8 mouse cellular contexts compared by ENCODE assay signal in the genomic region with DNA sequence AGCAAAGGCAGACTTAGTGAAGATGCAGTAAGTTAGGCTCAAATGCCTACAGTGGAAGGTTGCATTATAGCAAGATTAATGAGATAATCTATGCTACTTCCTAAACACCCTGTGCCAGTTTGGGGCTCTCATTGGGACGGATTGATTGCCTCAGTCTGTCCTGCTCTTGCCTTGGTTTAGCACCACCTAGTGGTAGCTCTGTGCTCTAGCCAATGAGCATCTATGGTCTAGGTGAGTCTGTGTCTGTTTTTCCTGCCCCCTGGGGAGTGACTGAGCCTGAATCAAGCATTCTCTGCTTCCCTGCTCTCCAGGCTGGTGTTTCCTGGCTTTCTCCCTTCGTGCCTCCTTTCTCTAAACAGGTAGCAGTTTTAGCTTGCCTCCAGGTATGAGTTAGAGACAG. TPM values are rescaled to one million over a fixed set of nuclear protein-coding genes. Genes with fewer than 3 reads are reported as not detected.
A peak's percentile ranks its signal among the peaks of the same experiment; 100 is the strongest.
DNase-seq lines count a peak whose midpoint lies in the region; ATAC-seq lines count a peak whose summit lies in the region.

No protein-coding gene starts in this region.

- 5% methylated on average over 2 of the region's 2 CpGs for WGBS in embryonic facial prominence, embryonic 11.5 days
- WGBS in stomach, embryonic 15.5 days, result 26% methylated on average over 2 of the region's 2 CpGs

- H3K27me3 ChIP-seq in embryonic facial prominence, embryonic 11.5 days (ENCODE audit: control insufficient read depth, insufficient read depth, low read length), result no peaks in the 10 kb centered on the region
- H3K27me3 ChIP-seq in stomach, embryonic 15.5 days (replicated peaks), result no peaks in the 10 kb centered on the region

- H3K4me1 ChIP-seq in embryonic facial prominence, embryonic 11.5 days (ENCODE audit: control insufficient read depth, insufficient read depth, low read length), result no peaks in the 10 kb centered on the region
- H3K4me1 ChIP-seq in stomach, embryonic 15.5 days, result peaks cover 13% of the 10 kb centered on the region; the same call in 1 of the 2 replicates

- peak; percentile 66 for ATAC-seq in frontal cortex, adult (ENCODE audit: low TSS enrichment)
- no peak for ATAC-seq in embryonic facial prominence, embryonic 11.5 days (replicated peaks; ENCODE audit: insufficient number of reproducible peaks, low FRiP score, low TSS enrichment, low read depth)
- peak; percentile 90 for ATAC-seq in megakaryocyte-erythroid progenitor cell, adult 5-6 weeks (replicated peaks; ENCODE audit: low FRiP score, low TSS enrichment, poor library complexity, severe bottlenecking)
- peak; percentile 63; the same call in 1 of the 2 replicates for ATAC-seq in stomach, embryonic 15.5 days (ENCODE audit: insufficient read depth, low FRiP score, low read depth)

- H3K4me3 ChIP-seq in embryonic facial prominence, embryonic 11.5 days (ENCODE audit: low read depth, low read length), result no peak overlapping the region
- H3K4me3 ChIP-seq in stomach, embryonic 15.5 days (replicated peaks), result no peak overlapping the region

- no peak overlapping the region for H3K4me2 ChIP-seq in embryonic facial prominence, embryonic 11.5 days (ENCODE audit: low read depth, low read length)
- no peak overlapping the region for H3K4me2 ChIP-seq in stomach, embryonic 15.5 days

- DNase-seq in frontal cortex, postnatal 25 days (ENCODE audit: low spot score in 2 of 2), result no peak
- DNase-seq in adrenal gland, postnatal 14 days, result peak; percentile 78
- DNase-seq in embryonic facial prominence, embryonic 11.5 days (ENCODE audit: low spot score), result peak; percentile 78
- DNase-seq in heart, postnatal 4 days, result peak; percentile 65
- peak; percentile 49 to 75 for DNase-seq in kidney, postnatal 4 days

- no peaks in the 10 kb centered on the region; the same call in 1 of the 2 replicates for H3K36me3 ChIP-seq in embryonic facial prominence, embryonic 11.5 days (replicated peaks; ENCODE audit: control insufficient read depth, insufficient read depth, low read depth, low read length)
- H3K36me3 ChIP-seq in stomach, embryonic 15.5 days, result peaks cover 4% of the 10 kb centered on the region; the same call in 1 of the 2 replicates

- no peak overlapping the region for H3K27ac ChIP-seq in embryonic facial prominence, embryonic 11.5 days (replicated peaks; ENCODE audit: low read depth, low read length)
- no peak overlapping the region for H3K27ac ChIP-seq in stomach, embryonic 15.5 days

- no peaks in the 10 kb centered on the region for H3K9me3 ChIP-seq in embryonic facial prominence, embryonic 11.5 days (replicated peaks; ENCODE audit: control insufficient read depth, low read length)
- no peaks in the 10 kb centered on the region for H3K9me3 ChIP-seq in stomach, embryonic 15.5 days

- H3K9ac ChIP-seq in embryonic facial prominence, embryonic 11.5 days (replicated peaks; ENCODE audit: low read length), result no peak overlapping the region
- no peak overlapping the region for H3K9ac ChIP-seq in stomach, embryonic 15.5 days

RNA-seq across cellular contexts. Expression of a gene that starts 25.2 kb away (rescaled TPM):
- total RNA-seq in adrenal gland, postnatal 14 days (2021), result 112 and 125 TPM in 2 replicates
- polyA plus RNA-seq in embryonic facial prominence, embryonic 11.5 days (2014; fragmentation: Nextera tagmentation; extraction: Ambion mirVana), result 53.6 and 62.4 TPM in 2 replicates
- total RNA-seq in heart, postnatal 4 days (2021), result 10 to 100 TPM; 44.6 to 47.0 TPM
- 26.5 and 27.6 TPM in 2 replicates for total RNA-seq in megakaryocyte-erythroid progenitor cell, adult 5-6 weeks (2014; fragmentation: Nextera tagmentation)
- 60.5 and 70.7 TPM in 2 replicates for total RNA-seq in megakaryocyte-erythroid progenitor cell, adult 5-6 weeks (2017)
- polyA plus RNA-seq in stomach, embryonic 15.5 days (2015; fragmentation: Nextera tagmentation; extraction: Ambion mirVana), result 52.3 and 56.5 TPM in 2 replicates

RNA-seq across cellular contexts. Expression of a gene that starts 25.8 kb away (rescaled TPM):
- 33.2 and 36.8 TPM in 2 replicates for total RNA-seq in adrenal gland, postnatal 14 days (2021)
- 46.0 and 48.3 TPM in 2 replicates for polyA plus RNA-seq in embryonic facial prominence, embryonic 11.5 days (2014; fragmentation: Nextera tagmentation; extraction: Ambion mirVana)
- total RNA-seq in heart, postnatal 4 days (2021), result 10 to 100 TPM; 49.1 to 53.5 TPM
- 40.2 and 42.1 TPM in 2 replicates for total RNA-seq in megakaryocyte-erythroid progenitor cell, adult 5-6 weeks (2014; fragmentation: Nextera tagmentation)
- 24.7 and 26.4 TPM in 2 replicates for total RNA-seq in megakaryocyte-erythroid progenitor cell, adult 5-6 weeks (2017)
- 46.1 and 49.9 TPM in 2 replicates for polyA plus RNA-seq in stomach, embryonic 15.5 days (2015; fragmentation: Nextera tagmentation; extraction: Ambion mirVana)

Comparison
In these comparisons a context has a peak if more than half of its experiments do, and no peak if none do; other contexts are left out.
1. DNase-seq: peak in adrenal gland, postnatal 14 days (single experiment), embryonic facial prominence, embryonic 11.5 days (single experiment), heart, postnatal 4 days (single experiment) and kidney, postnatal 4 days (2 of 2); none in frontal cortex, postnatal 25 days (0 of 2).